Mouse (Mus musculus) neural tube, embryonic 11.5 days (tissue): ENCODE data around the gene Cxcl3. TPM values are rescaled to one million over a fixed set of nuclear protein-coding genes. Genes with fewer than 3 reads are reported as not detected.
"Not testable (repeated sequence)": the region's sequence is repeated elsewhere in the genome, so short reads cannot be mapped to it uniquely, and the experiment has no call there.

Experiments used
- ATAC-seq: fragments of 200-750 bp; cut with Nextera tagmentation; 2 replicates; pipeline ENCODE4 v1.8.0; 2017; ENCODE audit warnings: moderate number of reproducible peaks, mild to moderate bottlenecking, moderate TSS enrichment, moderate library complexity; ENCODE audit not compliant: insufficient read depth, low FRiP score, low TSS enrichment
- DNase-seq: peaks from one replicate; pipeline ENCODE4 v3.0.0-alpha.2; 2015; ENCODE audit warnings: low spot score
- H3K27ac ChIP-seq: fragments of 300-500 bp; sonication (generic); 2 replicates; pipeline ENCODE4 v1.5.1; 2014; ENCODE audit warnings: low read depth, mild to moderate bottlenecking, low read length
- H3K27me3 ChIP-seq: fragments of 300-500 bp; sonication (generic); 2 replicates; pipeline ENCODE4 v1.6.1; 2014; ENCODE audit warnings: mild to moderate bottlenecking, low read length, mixed read lengths; ENCODE audit not compliant: control insufficient read depth, insufficient read depth
- H3K36me3 ChIP-seq: fragments of 300-500 bp; sonication (generic); 2 replicates; pipeline ENCODE4 v1.6.1; 2014; ENCODE audit warnings: mild to moderate bottlenecking, low read length, moderate library complexity, mixed read lengths; ENCODE audit not compliant: control insufficient read depth, insufficient read depth
- H3K4me1 ChIP-seq: fragments of 300-500 bp; sonication (generic); 2 replicates; pipeline ENCODE4 v1.6.1; 2014; ENCODE audit warnings: low read length, mixed read lengths; ENCODE audit not compliant: control insufficient read depth, insufficient read depth
- H3K4me2 ChIP-seq: fragments of 300-500 bp; sonication (generic); 2 replicates; pipeline ENCODE4 v1.6.1; 2014; ENCODE audit warnings: low read depth, mild to moderate bottlenecking, moderate library complexity
- H3K4me3 ChIP-seq: fragments of 300-500 bp; sonication (generic); 2 replicates; pipeline ENCODE4 v1.5.1; 2014; ENCODE audit warnings: low read depth, low read length
- H3K9ac ChIP-seq: fragments of 300-500 bp; sonication (generic); 2 replicates; pipeline ENCODE4 v1.6.1; 2014; ENCODE audit warnings: mild to moderate bottlenecking, low read length
- H3K9me3 ChIP-seq: fragments of 300-500 bp; sonication (generic); 2 replicates; pipeline ENCODE4 v1.6.1; 2016; ENCODE audit warnings: low read length; ENCODE audit not compliant: control insufficient read depth
- WGBS: fragments of 180-500 bp; shearing (Covaris S2); extraction: QIAGEN DNeasy Blood & Tissue Kit; methylation state at CpG from one replicate; pipeline ENCODE4 v1.1.7; 2014; 5-methylcytosine and 5-hydroxymethylcytosine counted together
- polyA plus RNA-seq: library from polyadenylated mRNA; unstranded; fragments of >200 nt; fragmentation: Nextera tagmentation; extraction: Ambion mirVana; gene quantifications from 2 replicates; pipeline ENCODE4 v1.2.1, GENCODE M21; 2014

Gene Cxcl3
- polyA plus RNA-seq, 1 experiment from 2014 or later: not detected

- no peak for ATAC-seq
- Histone ChIP-seq H3K4me3 (no peak overlapping the region), H3K9ac (no peak overlapping the region), H3K4me2 (no peak overlapping the region), H3K27me3 (no peaks in the 10 kb centered on the region), H3K36me3 (no peaks in the 10 kb centered on the region), H3K27ac (no peak overlapping the region), H3K9me3 (no peaks in the 10 kb centered on the region), H3K4me1 (no peaks in the 10 kb centered on the region)
- DNase-seq: no peak
- 93% methylated on average over 3 of the region's 3 CpGs for WGBS
These were observed 2.2 kb upstream of the Cxcl3 start for GRCm38 (mm10) chr5:90783697-90784096.

DNA sequence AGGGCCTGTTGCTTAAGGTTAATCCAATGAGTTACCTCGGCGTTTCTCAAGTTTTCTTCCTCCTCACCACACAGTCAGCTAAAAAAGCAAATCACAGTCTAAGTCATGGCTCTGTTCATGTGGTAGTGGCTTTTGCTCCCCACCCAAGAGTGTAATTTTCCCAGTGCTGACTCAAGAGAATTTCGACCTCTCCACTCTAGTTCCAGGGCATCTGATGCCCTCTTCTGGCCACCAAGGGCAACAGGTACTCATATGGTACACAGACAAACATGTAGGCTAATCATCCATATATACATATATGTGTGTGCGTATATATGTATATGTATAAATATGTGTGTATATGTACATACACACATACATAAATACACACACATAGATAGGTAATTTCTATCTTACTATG is 2.2 kb downstream of the Cxcl3 start:
- Histone ChIP-seq H3K27me3 (no peaks in the 10 kb centered on the region), H3K36me3 (no peaks in the 10 kb centered on the region), H3K4me2 (no peak overlapping the region), H3K9me3 (no peaks in the 10 kb centered on the region), H3K9ac (no peak overlapping the region), H3K4me3 (no peak overlapping the region), H3K27ac (no peak overlapping the region), H3K4me1 (no peaks in the 10 kb centered on the region)
- DNase-seq: no peak
- no peak for ATAC-seq
- 81% methylated on average over 4 of the region's 4 CpGs for WGBS

- ATAC-seq (no peak), DNase-seq (no peak)
- Histone ChIP-seq H3K9ac (no peak overlapping the region), H3K4me3 (no peak overlapping the region), H3K36me3 (no peaks in the 10 kb centered on the region), H3K27ac (no peak overlapping the region), H3K4me2 (no peak overlapping the region), H3K4me1 (no peaks in the 10 kb centered on the region), H3K27me3 (no peaks in the 10 kb centered on the region), H3K9me3 (no peaks in the 10 kb centered on the region)
- WGBS: 79% methylated on average over 11 of the region's 11 CpGs
These were observed 3.6 kb downstream of the Cxcl3 start for GRCm38 (mm10) chr5:90789306-90790073.

GRCm38 (mm10) chr5:90790074-90790502 is 4.2 kb downstream of the Cxcl3 start:
- Histone ChIP-seq H3K9me3 (no peaks in the 10 kb centered on the region), H3K36me3 (no peaks in the 10 kb centered on the region), H3K4me2 (no peak overlapping the region), H3K27me3 (no peaks in the 10 kb centered on the region), H3K9ac (no peak overlapping the region), H3K4me1 (no peaks in the 10 kb centered on the region), H3K4me3 (no peak overlapping the region), H3K27ac (no peak overlapping the region)
- DNase-seq: no peak
- 48% methylated on average over 8 of the region's 8 CpGs for WGBS
- no peak for ATAC-seq

GRCm38 (mm10) chr5:90794195-90794625 is 8.3 kb downstream of the Cxcl3 start, which contains the start of gene Cxcl15:
TSS of gene Cxcl15 (plus strand) at chr5:90794534.
- no peak within 1 kb of the TSS for H3K4me3 ChIP-seq
- no peak for ATAC-seq

DNA sequence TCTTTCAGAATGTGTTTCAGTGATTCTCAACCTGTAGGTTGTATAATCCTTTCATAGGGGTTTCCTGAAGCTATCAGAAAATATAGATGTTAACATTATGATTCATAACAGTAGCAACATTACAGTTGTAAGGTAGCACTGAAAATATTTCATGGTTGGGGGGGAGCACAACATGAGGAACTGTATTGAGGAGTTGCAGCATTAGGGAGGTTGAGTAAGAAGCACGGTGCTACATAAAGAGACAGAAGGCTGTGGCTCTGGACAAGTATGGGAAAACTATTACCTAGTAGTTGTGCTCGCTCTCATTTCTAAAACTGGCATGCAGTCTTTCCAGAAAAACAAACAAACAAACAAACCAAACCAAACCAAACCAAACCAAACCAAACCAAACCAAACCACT is 9.5 kb downstream of the Cxcl3 start:
- 89% methylated on average over 2 of the region's 2 CpGs for WGBS
- ATAC-seq, H3K9me3 ChIP-seq: not testable (repeated sequence)

More at GRCm38 (mm10) chr5:90794195-90794625, 8.3 kb downstream of the Cxcl3 start, which contains the start of gene Cxcl15:
- Histone ChIP-seq H3K27ac (no peak within 1 kb of the TSS), H3K36me3 (no peaks in the 10 kb centered on the region), H3K4me2 (no peak within 1 kb of the TSS), H3K4me1 (no peaks in the 10 kb centered on the region), H3K27me3 (no peaks in the 10 kb centered on the region), H3K9me3 (no peaks in the 10 kb centered on the region), H3K9ac (no peak within 1 kb of the TSS)
- no peak for DNase-seq
- 71% methylated on average over 5 of the region's 5 CpGs for WGBS

GRCm38 (mm10) chr5:90804574-90804973 is 18.7 kb downstream of the Cxcl3 start:
- Histone ChIP-seq H3K9me3 (no peaks in the 10 kb centered on the region), H3K4me1 (no peaks in the 10 kb centered on the region), H3K4me2 (no peak overlapping the region), H3K36me3 (no peaks in the 10 kb centered on the region), H3K27me3 (no peaks in the 10 kb centered on the region), H3K27ac (no peak overlapping the region), H3K9ac (no peak overlapping the region), H3K4me3 (no peak overlapping the region)
- no peak for DNase-seq
- ATAC-seq: no peak

More for the DNA sequence above, 9.5 kb downstream of the Cxcl3 start:
- not testable (repeated sequence) for H3K36me3 ChIP-seq, H3K9ac ChIP-seq, H3K4me1 ChIP-seq, H3K27ac ChIP-seq, H3K4me3 ChIP-seq, H3K27me3 ChIP-seq, DNase-seq, H3K4me2 ChIP-seq

- H3K4me1 ChIP-seq: no peaks in the 10 kb centered on the region
- H3K36me3 ChIP-seq: no peaks in the 10 kb centered on the region
- no peak overlapping the region for H3K4me3 ChIP-seq
- no peak overlapping the region for H3K9ac ChIP-seq
- H3K9me3 ChIP-seq: no peaks in the 10 kb centered on the region
- H3K4me2 ChIP-seq: no peak overlapping the region
- ATAC-seq (no peak), DNase-seq (no peak)
- no peak overlapping the region for H3K27ac ChIP-seq
- no peaks in the 10 kb centered on the region for H3K27me3 ChIP-seq
These were observed 20.1 kb downstream of the Cxcl3 start for GRCm38 (mm10) chr5:90806050-90806449.
